Mouse (Mus musculus): ENCODE results near the gene Inmt. TPM values are rescaled to one million over a fixed set of nuclear protein-coding genes. Genes with fewer than 3 reads are reported as not detected.

Gene Inmt
- polyA plus RNA-seq, 1 experiment from 2014 or later = 0.71 TPM

Other genes with a start within 250 kb of the Inmt start
- gene Nod1, start 202.4 kb downstream of the Inmt start, polyA plus RNA-seq (2015; fragmentation: Nextera tagmentation; extraction: Ambion mirVana) = 4.9 and 5.9 TPM in 2 replicates
- 8.2 and 9.0 TPM in 2 replicates for gene Ggct, start 182.1 kb downstream of the Inmt start, polyA plus RNA-seq (2015; fragmentation: Nextera tagmentation; extraction: Ambion mirVana)
- 139 and 142 TPM in 2 replicates for gene Gars, start 137.0 kb downstream of the Inmt start, polyA plus RNA-seq (2015; fragmentation: Nextera tagmentation; extraction: Ambion mirVana)
- gene Crhr2, start 42.0 kb downstream of the Inmt start, polyA plus RNA-seq (2015; fragmentation: Nextera tagmentation; extraction: Ambion mirVana) = 0.09 and 0.18 TPM in 2 replicates
- gene Mindy4, start 28.3 kb upstream of the Inmt start, polyA plus RNA-seq (2015; fragmentation: Nextera tagmentation; extraction: Ambion mirVana) = 16.3 and 17.5 TPM in 2 replicates
- 33.9 and 36.0 TPM in 2 replicates for gene Aqp1, start 161.4 kb upstream of the Inmt start, polyA plus RNA-seq (2015; fragmentation: Nextera tagmentation; extraction: Ambion mirVana)
- not detected in 2 replicates for gene Ghrhr, start 201.3 kb upstream of the Inmt start, polyA plus RNA-seq (2015; fragmentation: Nextera tagmentation; extraction: Ambion mirVana)